Mouse (Mus musculus) left cerebral cortex, postnatal 10 days (tissue): ENCODE data around the gene Ids. TPM values are rescaled to one million over a fixed set of nuclear protein-coding genes. Genes with fewer than 3 reads are reported as not detected.

Experiments
- total RNA-seq, 2 experiments: library from RNA; stranded (reverse); gene quantifications; 2 replicates each; pipeline ENCODE4 v1.2.3; 2021

The Ids gene
- total RNA-seq, 2 experiments from 2014 or later = 376 to 413 TPM

Other genes starting within 250 kb of the Ids start
- 10 to 100 TPM; 17.7 to 20.9 TPM for gene 1110012L19Rik, start 20.8 kb upstream of the Ids start, total RNA-seq
- gene Tmem185a, start 112.1 kb upstream of the Ids start, total RNA-seq = 10 to 100 TPM; 38.4 TPM